Mouse (Mus musculus) macrophage (primary cell): ENCODE data around the gene Sept9. TPM values are rescaled to one million over a fixed set of nuclear protein-coding genes. Genes with fewer than 3 reads are reported as not detected.

Source experiments
- H3K27ac ChIP-seq: fragments of 350-480 bp; formaldehyde crosslinking; 2 replicates; pipeline ENCODE4 v1.9.0; 2021
- H3K36me3 ChIP-seq: fragments of 350-480 bp; formaldehyde crosslinking; 2 replicates; pipeline ENCODE4 v1.9.0; 2021; ENCODE audit errors: inconsistent target
- H3K4me3 ChIP-seq: fragments of 350-480 bp; formaldehyde crosslinking; 2 replicates; pipeline ENCODE4 v1.9.0; 2021; ENCODE audit errors: inconsistent target
- H3K79me2 ChIP-seq: fragments of 350-480 bp; formaldehyde crosslinking; 2 replicates; pipeline ENCODE4 v1.9.0; 2021; ENCODE audit errors: inconsistent target
- WGBS: methylation state at CpG from one replicate; pipeline ENCODE4 v1.1.7; 2026; ENCODE audit warnings: inconsistent platforms; ENCODE audit not compliant: missing documents; 5-methylcytosine and 5-hydroxymethylcytosine counted together
- polyA plus RNA-seq: library from polyadenylated mRNA; stranded (reverse); fragments of 250-400 nt; gene quantifications from 3 replicates; pipeline ENCODE4 v1.2.4, GENCODE M21; 2018; ENCODE audit warnings: inconsistent platforms

Sept9 gene
- polyA plus RNA-seq, 1 experiment from 2014 or later: 173 TPM

GRCm38 (mm10) chr11:117239617-117240016 lies 40.2 kb downstream of the Sept9 start:
- WGBS: 89% methylated on average over 6 of the region's 6 CpGs
- H3K36me3 ChIP-seq: no peaks in the 10 kb centered on the region
- H3K79me2 ChIP-seq: no peaks in the 10 kb centered on the region
- H3K27ac ChIP-seq: no peak overlapping the region
- no peak overlapping the region for H3K4me3 ChIP-seq

GRCm38 (mm10) chr11:117240322-117240721 lies 40.9 kb downstream of the Sept9 start:
- no peak overlapping the region for H3K27ac ChIP-seq
- 69% methylated on average over 9 of the region's 9 CpGs for WGBS
- H3K4me3 ChIP-seq: no peak overlapping the region
- no peaks in the 10 kb centered on the region for H3K36me3 ChIP-seq
- H3K79me2 ChIP-seq: no peaks in the 10 kb centered on the region

DNA sequence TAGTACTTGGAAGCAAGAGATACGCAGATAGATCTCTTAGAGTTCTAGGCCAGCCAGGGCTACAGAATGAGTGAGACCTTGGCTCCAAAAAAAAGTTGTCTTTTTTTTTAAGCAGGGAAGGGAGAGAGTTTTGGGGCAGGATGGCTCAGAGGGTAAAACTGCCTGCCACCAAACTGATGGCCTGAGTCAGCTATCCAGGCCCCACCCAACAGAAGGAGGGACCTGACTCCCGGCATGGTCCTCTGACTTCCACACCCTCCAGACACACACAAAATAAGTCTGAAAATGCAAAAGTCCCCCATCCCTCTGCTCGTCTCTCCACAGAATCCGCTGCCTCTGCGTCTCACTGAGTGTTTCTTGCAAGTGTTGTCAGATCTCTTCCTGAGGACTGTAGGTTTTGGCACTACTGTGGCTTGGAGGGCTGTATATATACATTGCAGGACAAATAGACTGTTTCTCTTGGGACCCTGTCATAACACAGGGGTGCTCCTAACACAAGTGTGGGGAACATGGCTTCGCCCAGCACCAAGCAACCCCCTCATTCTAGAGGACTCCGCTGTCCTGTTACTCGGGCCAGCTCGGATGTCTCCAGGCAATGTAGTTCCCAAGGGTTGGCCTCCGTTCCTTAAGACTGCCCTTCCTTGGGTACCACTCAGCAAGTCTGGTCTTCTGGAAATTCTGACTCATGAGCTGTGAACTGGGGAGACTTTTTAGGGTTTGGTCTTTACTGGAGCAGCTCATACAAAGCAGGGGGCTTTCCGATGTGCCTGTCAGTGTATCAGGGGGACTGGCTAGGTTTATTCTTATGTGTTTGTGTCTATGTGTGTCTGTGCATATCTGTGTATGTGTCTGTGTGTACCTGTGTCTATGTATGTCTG lies 41.6 kb downstream of the Sept9 start:
- H3K4me3 ChIP-seq: no peak overlapping the region
- no peak overlapping the region for H3K27ac ChIP-seq
- WGBS: 93% methylated on average over 11 of the region's 11 CpGs
- no peaks in the 10 kb centered on the region for H3K36me3 ChIP-seq
- H3K79me2 ChIP-seq: no peaks in the 10 kb centered on the region

DNA sequence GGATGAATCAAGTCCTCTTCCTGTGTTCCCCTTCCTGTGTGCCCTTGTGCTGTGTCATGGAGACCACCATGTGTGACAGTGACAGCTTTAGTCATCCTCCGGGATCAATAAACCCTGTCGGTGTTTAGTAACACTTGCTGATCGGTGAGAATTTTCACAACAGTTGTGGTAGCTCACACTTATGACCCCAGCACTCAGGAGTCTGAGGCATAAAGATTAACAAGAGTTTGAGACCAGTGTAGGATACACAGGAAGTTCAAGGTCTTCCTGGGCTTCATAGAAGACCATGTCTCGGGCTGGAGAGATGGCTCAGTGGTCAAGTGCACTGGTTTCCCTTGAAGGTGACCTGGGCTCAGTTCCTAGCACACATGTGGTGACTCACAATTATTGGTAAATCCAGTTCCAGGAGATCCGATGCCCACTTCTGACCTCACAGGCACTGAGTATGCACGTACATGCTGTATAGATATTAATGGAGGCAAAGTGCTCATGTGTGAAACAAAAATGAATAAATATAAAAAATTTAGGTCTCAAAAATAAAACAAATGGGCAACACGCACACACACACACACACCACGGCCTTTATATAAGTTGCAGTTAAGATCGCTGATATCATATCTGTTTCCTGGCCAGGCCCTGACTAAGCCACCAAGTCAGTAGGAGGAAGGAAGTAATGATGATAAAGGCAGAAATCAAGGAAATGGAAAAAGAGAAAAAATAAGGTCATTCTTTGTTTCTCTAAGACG lies 43.1 kb downstream of the Sept9 start:
- no peak overlapping the region for H3K4me3 ChIP-seq
- H3K27ac ChIP-seq: peak overlapping the region; percentile 71
- 34% methylated on average over 10 of the region's 10 CpGs for WGBS

GRCm38 (mm10) chr11:117243536-117244290 lies 44.3 kb downstream of the Sept9 start:
- Histone ChIP-seq H3K36me3 (no peaks in the 10 kb centered on the region), H3K27ac (peak overlapping the region; percentile 71)
- 92% methylated on average over 9 of the region's 12 CpGs for WGBS

More for the DNA sequence above, 43.1 kb downstream of the Sept9 start:
- Histone ChIP-seq H3K79me2 (no peaks in the 10 kb centered on the region), H3K36me3 (no peaks in the 10 kb centered on the region)

GRCm38 (mm10) chr11:117245041-117245725 lies 45.7 kb downstream of the Sept9 start:
- Histone ChIP-seq H3K27ac (no peak overlapping the region), H3K4me3 (no peak overlapping the region), H3K36me3 (no peaks in the 10 kb centered on the region), H3K79me2 (no peaks in the 10 kb centered on the region)
- WGBS: 56% methylated on average over 7 of the region's 8 CpGs

More at GRCm38 (mm10) chr11:117243536-117244290, 44.3 kb downstream of the Sept9 start:
- Histone ChIP-seq H3K79me2 (no peaks in the 10 kb centered on the region), H3K4me3 (no peak overlapping the region)

DNA sequence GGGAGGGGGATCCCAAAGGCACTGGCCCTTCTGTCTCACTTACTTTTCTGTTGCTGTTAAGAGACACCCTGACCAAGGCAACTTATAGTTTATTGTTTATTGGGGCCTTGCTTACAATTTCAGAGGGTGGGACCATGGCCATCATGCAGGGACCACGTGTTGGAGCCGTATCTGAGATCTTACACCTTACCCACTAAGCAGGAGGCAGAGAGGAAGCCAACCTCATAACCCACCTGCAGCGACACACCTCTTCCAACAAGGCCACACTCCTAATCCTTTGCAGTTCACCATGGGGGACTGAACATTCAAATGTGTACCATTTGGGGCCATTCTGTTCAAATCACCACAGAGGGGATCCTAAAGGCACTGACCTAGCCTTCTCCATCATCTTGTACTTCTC lies 46.4 kb downstream of the Sept9 start:
- Histone ChIP-seq H3K27ac (no peak overlapping the region), H3K36me3 (no peaks in the 10 kb centered on the region), H3K4me3 (no peak overlapping the region), H3K79me2 (no peaks in the 10 kb centered on the region)
- 95% methylated on average over 3 of the region's 3 CpGs for WGBS

GRCm38 (mm10) chr11:117246286-117246685 lies 46.8 kb downstream of the Sept9 start:
- no peaks in the 10 kb centered on the region for H3K36me3 ChIP-seq
- no peak overlapping the region for H3K4me3 ChIP-seq
- 82% methylated on average over 8 of the region's 8 CpGs for WGBS
- H3K27ac ChIP-seq: no peak overlapping the region
- H3K79me2 ChIP-seq: no peaks in the 10 kb centered on the region

GRCm38 (mm10) chr11:117246981-117247431 lies 47.5 kb downstream of the Sept9 start:
- H3K36me3 ChIP-seq: no peaks in the 10 kb centered on the region
- no peak overlapping the region for H3K27ac ChIP-seq
- 93% methylated on average over 9 of the region's 9 CpGs for WGBS
- H3K4me3 ChIP-seq: no peak overlapping the region
- H3K79me2 ChIP-seq: no peaks in the 10 kb centered on the region

DNA sequence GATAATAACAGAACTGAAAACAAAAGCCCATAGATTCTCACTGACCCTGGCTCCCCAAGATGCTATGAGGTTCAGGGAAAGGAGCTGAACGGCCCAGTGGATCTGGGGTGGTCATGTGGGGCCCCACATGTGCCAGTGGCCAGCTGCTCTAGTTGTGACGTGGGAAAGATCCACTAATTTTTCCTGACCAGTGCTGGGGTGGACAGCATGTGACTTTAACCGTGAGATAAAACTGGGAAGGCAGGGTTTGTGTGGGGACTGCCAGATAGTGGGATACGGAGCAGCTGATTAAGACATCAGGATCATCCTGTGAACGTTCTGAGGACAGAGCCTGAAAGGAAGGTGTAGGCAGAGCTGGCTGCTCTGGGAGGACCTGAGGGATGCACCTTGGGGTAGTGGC lies 48.1 kb downstream of the Sept9 start:
- no peak overlapping the region for H3K27ac ChIP-seq
- WGBS: 94% methylated on average over 5 of the region's 5 CpGs
- no peak overlapping the region for H3K4me3 ChIP-seq
- H3K36me3 ChIP-seq: no peaks in the 10 kb centered on the region
- no peaks in the 10 kb centered on the region for H3K79me2 ChIP-seq

DNA sequence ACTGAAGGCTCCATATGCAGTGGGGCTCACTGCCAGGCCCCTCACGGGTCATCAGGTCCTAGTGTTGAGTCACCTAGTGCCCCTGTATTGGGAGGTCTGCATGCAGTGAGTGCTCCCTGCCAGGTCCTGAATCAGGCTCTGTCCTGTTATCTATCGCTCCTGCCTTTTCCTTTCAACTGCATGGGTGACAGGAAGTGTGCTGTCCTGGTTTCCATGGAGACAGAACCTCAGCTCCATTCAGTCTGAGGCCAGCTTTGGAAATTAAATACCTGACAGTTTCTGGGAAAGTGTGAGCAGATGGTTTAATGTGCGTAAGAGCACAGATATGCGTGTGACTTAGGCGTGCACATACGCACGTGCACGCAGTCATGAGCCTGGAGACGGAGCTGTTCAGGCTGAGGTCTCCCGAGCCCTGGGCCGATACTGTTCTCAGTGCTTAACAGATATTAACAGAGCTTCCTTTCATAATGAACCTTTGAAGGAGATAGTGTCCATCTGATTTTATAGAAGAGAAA lies 49.3 kb downstream of the Sept9 start:
- Histone ChIP-seq H3K4me3 (no peak overlapping the region), H3K27ac (no peak overlapping the region), H3K36me3 (no peaks in the 10 kb centered on the region), H3K79me2 (no peaks in the 10 kb centered on the region)
- WGBS: 74% methylated on average over 11 of the region's 11 CpGs

GRCm38 (mm10) chr11:117249282-117249984 lies 50.0 kb downstream of the Sept9 start:
- 86% methylated on average over 17 of the region's 18 CpGs for WGBS
- Histone ChIP-seq H3K79me2 (no peaks in the 10 kb centered on the region), H3K4me3 (no peak overlapping the region), H3K27ac (no peak overlapping the region), H3K36me3 (no peaks in the 10 kb centered on the region)
